Mouse (Mus musculus) adrenal gland, postnatal 10 days (tissue): ENCODE measurements around the gene Bloc1s4. TPM values are rescaled to one million over a fixed set of nuclear protein-coding genes. Genes with fewer than 3 reads are reported as not detected.

Source experiments
- DNase-seq: peaks from one replicate; pipeline ENCODE4 v3.0.0; 2021; ENCODE audit warnings: mixed read lengths
- total RNA-seq, 2 experiments: library from RNA; stranded (reverse); gene quantifications; 2 replicates each; pipeline ENCODE4 v1.2.3; 2021

Gene Bloc1s4
- total RNA-seq, 2 experiments from 2014 or later = 22.6 to 27.2 TPM

- DNase-seq = peak; percentile 92
These were observed 6.2 kb downstream of the Bloc1s4 start for GRCm38 (mm10) chr5:36742126-36742848.

GRCm38 (mm10) chr5:36739829-36740228 is 8.6 kb downstream of the Bloc1s4 start:
- peak; percentile 58 for DNase-seq

GRCm38 (mm10) chr5:36738799-36739615 is 9.4 kb downstream of the Bloc1s4 start:
- no peak for DNase-seq

DNA sequence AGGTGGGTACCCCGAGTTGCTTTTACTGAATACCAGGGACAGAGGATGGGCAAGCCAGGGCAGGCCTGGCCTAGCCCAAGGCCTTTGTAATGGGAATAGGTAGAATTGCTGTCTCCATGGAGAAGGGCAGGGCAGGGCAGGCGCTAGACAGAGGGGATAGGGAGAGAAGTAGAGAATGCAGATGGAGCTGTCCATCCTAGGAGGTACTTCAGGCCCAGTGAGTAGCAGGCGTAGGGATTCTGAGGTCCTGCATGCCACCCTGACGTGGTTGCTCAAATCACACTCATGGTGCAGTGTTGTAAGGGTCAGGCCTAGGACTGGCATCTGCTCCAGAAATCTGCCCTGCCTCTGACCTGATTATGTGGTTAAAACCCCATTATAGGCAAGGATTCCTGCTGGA is 10.7 kb downstream of the Bloc1s4 start:
- DNase-seq = no peak

GRCm38 (mm10) chr5:36736009-36736408 is 12.4 kb downstream of the Bloc1s4 start:
- no peak for DNase-seq

DNA sequence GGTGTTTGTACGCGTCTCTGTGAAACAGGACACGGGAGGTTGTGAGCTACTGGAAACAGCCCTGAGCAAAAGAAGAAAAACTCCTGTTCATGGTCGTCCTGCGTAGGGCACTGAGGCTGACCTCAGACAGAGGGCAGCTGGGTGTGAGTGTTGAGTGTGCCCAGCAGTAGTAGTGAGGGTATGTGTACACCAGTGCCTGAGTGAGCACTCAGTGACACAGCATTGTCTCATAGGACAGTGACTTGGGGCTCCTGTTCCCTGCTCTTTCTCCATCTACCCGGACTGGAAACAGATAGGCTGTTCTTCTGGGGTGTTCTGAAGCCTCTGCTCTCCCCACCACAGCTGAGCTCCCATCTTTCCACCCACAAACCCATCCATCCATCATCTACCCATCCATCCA is 13.3 kb downstream of the Bloc1s4 start:
- no peak for DNase-seq

- DNase-seq = no peak
These were observed 15.0 kb downstream of the Bloc1s4 start for GRCm38 (mm10) chr5:36733405-36733804.

DNA sequence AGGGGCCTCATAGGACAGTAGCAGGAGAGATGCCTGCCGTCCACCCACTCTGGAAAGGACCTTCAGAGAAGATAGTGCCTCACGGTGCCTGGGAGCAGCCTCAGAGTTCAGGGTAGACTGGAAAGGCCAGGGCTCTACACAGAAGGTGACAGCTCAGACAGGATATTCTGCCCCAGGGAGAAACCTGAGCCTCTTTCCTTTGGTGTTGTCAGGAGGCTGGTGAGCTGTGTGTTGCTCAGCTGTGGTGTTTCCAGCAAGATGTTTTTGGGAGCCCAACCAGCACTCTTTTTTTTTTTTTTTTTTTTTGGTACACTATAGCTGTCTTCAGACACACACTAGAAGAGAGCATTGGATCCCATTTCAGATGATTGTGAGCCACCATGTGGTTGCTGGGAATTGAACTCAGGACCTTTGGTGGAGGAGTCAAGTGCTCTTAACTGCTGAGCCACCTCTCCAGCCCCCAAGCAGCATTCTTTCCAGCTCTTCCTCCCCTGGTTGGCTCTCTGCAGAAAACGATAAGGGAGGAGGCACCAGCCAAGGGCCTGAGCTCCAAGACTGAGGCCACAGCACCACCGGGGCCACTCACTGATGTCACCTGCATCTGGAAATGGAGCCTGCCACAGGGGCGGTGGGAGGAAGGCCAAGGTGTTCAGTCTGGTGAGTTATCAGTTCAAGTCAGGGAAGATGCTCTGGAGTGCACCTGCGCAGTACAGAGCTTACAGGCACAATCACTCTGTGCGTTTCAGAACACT is 16.4 kb downstream of the Bloc1s4 start:
- no peak for DNase-seq

DNA sequence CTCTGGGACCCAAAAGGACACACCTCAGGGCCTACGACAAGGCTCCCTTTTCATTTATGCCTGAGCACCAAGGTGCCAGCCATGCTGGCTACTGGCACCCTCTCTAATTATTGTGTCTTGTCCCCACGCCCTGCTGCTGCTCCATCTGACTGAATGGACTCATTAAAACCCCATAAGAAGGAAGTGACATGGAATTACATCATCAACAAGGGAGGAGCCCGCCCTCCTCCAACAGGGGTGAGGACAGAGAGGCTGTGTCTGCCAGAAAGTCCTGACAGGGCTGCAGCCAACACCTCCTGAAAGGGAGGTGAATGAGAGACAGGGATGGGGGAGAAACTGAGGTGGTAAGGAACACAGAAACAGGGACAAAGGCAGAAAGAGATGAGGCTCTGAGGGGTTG is 17.8 kb downstream of the Bloc1s4 start:
- DNase-seq = no peak

GRCm38 (mm10) chr5:36729923-36730322 is 18.5 kb downstream of the Bloc1s4 start:
- DNase-seq = no peak

DNA sequence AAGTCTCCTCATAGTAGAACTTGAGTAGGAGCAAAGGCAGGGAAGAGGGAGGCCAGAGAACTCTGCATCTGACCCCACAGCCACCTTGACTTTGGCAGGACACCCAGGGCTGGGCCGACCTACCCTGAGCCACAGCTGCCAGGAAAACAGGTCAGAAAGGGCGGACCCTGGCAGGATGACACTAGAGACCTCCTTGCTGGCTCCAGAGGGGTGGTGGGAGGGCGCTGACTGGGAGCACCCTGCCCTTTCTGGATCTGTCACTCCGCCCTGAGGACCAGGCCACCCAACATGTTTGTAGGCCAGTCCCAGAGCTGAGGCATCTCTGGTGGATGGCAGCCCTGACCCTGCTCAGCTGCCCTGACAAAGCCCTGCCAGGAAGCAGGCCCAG is 19.4 kb downstream of the Bloc1s4 start:
- no peak for DNase-seq

GRCm38 (mm10) chr5:36728403-36729085 is 19.9 kb downstream of the Bloc1s4 start:
- DNase-seq = no peak

GRCm38 (mm10) chr5:36727776-36728175 is 20.7 kb downstream of the Bloc1s4 start:
- no peak for DNase-seq

DNA sequence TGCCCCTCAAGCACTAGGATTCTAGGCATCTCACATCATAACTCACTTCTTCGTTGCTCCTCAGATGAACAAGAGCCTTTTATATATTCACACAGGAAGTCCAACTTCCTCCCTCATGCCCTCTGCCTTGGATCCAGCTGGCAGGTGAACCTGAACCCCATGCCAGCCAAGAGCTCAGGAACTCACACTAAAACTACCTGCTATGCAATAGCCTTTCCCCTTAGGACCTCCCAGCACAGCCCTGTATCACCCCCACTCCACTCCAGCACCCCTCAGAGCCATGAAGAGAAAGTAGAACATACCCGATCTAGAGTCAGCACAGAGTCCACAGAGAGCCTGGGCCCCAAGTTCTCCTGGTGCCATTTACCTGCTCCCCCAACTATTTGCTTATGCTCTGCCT is 21.3 kb downstream of the Bloc1s4 start:
- DNase-seq = no peak

GRCm38 (mm10) chr5:36726387-36726801 is 22.1 kb downstream of the Bloc1s4 start:
- DNase-seq = no peak

DNA sequence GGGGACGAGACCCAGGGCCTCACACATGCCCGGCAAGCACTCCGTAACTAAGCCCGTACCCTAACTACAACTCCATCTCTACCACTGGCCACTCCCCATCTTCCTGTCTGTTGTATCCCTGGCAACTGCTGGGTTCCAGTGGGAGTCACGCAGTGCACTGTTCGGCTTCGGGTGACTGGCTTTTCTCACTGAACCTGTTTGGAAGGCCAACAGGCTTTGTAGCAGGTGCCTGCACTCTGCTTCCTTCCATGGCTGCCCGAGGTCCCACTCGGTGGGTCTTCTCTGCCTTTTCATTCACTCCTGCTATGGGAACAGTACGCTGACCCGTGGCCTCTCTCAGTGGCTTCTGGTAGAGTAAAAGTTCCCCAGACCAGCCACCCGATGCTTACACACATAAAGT is 22.6 kb downstream of the Bloc1s4 start:
- no peak for DNase-seq

- DNase-seq = peak; percentile 78
These were observed 24.2 kb downstream of the Bloc1s4 start for GRCm38 (mm10) chr5:36724274-36724673.

DNA sequence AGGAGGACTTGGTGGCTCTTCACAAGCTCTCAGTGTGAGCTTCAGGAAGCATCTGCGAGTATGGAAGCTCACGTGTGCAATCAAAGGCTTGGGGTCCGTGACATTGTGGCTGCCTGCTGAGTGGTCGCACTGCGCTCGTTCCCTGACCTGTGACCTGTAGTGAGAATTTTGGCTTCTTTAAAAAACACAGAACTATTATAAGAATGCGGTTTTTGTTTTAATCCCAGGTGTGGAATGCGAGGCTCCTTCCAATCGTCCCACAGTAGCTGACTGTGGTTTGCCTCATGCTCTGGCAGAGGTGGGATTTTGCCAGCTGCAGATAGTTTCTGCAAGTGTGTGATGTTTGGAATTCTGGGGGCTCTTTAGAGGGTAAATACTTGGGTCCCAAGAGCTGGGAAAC is 25.1 kb downstream of the Bloc1s4 start:
- no peak for DNase-seq

DNA sequence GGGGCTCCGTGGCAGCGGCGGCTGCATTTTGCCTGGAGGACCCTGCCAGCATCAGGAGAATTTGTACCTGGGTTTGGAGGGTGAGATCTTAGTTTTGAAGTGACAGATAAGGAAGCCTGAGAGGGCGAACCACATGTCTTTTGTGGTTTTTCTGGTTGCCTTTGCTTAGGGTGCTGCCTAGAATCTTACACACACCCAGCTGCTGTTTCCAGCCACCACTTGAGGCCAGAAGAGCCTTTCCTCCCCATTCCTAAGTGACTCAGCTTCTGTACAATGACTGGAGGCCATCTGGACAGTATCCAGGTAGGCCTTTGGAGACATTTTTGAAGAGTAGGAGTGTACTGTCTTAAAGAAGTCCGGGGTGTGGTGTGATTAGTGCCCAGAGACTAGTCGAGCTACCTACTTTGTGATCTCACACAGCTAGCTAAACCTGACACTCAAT is 26.0 kb downstream of the Bloc1s4 start:
- DNase-seq = peak; percentile 73

DNA sequence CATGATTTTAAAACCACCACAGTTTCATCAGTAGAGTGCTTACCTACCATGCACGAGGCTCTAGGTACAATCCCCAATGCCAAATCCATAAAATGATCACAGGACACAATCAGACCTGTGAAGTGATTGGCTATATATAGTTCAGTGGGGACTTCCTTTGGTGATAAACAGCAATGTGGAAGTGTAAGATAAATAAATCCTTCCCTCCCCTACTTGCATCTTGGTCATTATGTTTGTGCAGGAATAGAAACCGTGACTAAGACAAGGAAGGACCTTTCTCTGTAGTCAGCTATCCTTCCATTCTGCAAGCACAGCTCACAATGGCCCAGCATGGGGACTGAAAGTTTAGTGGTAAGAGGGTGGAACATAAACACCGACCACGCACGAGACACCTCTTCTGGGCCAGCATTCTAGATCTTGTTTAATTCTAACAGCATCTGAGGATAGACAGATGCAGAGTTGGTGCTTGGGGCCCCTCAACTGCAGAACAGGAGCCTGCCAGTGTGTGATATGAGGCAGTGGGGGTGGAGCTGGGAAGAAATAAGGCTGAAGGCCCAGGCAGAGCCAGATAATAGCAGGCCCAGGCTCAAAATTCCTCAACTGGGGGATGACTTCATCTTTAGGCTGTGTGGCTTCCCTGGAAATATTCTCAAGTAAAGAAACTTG is 27.6 kb downstream of the Bloc1s4 start:
- no peak for DNase-seq

- DNase-seq = no peak
These were observed 28.2 kb downstream of the Bloc1s4 start for GRCm38 (mm10) chr5:36720219-36720618.

- DNase-seq = no peak
These were observed 28.8 kb downstream of the Bloc1s4 start for GRCm38 (mm10) chr5:36719601-36720000.
